Mouse (Mus musculus) limb, embryonic 14.5 days (tissue): ENCODE measurements around the gene Gm28710. TPM values are rescaled to one million over a fixed set of nuclear protein-coding genes. Genes with fewer than 3 reads are reported as not detected.

Experiments used
- ATAC-seq: fragments of 200-750 bp; cut with Nextera tagmentation; 2 replicates; pipeline ENCODE4 v1.8.0; 2017; ENCODE audit warnings: low read depth, moderate number of reproducible peaks, moderate TSS enrichment; ENCODE audit not compliant: low FRiP score
- DNase-seq: peaks from one replicate; pipeline ENCODE4 v3.0.0-alpha.2; 2015; ENCODE audit warnings: low spot score
- H3K27ac ChIP-seq: fragments of 300-500 bp; sonication (generic); replicated peaks from 2 replicates; pipeline ENCODE4 v1.5.1; 2014; ENCODE audit warnings: low read depth, mild to moderate bottlenecking, low read length, moderate library complexity, mixed read lengths
- H3K27me3 ChIP-seq: fragments of 300-500 bp; sonication (generic); 2 replicates; pipeline ENCODE4 v1.6.1; 2014; ENCODE audit warnings: low read length, mixed read lengths; ENCODE audit not compliant: control insufficient read depth, insufficient read depth
- H3K36me3 ChIP-seq: fragments of 300-500 bp; sonication (generic); 2 replicates; pipeline ENCODE4 v1.6.1; 2014; ENCODE audit warnings: mild to moderate bottlenecking, low read length, moderate library complexity, mixed read lengths; ENCODE audit not compliant: control insufficient read depth, insufficient read depth
- H3K4me1 ChIP-seq: fragments of 300-500 bp; sonication (generic); 2 replicates; pipeline ENCODE4 v1.6.1; 2014; ENCODE audit warnings: antibody characterized with exemption, low read length, mixed read lengths; ENCODE audit not compliant: control insufficient read depth, insufficient read depth
- H3K4me2 ChIP-seq: fragments of 300-500 bp; sonication (generic); replicated peaks from 2 replicates; pipeline ENCODE4 v1.6.1; 2014; ENCODE audit warnings: low read depth, mild to moderate bottlenecking, low read length, moderate library complexity; ENCODE audit not compliant: severe bottlenecking
- H3K4me3 ChIP-seq: fragments of 300-500 bp; sonication (generic); replicated peaks from 2 replicates; pipeline ENCODE4 v1.5.1; 2014; ENCODE audit warnings: low read length
- H3K9ac ChIP-seq: fragments of 300-500 bp; sonication (generic); 2 replicates; pipeline ENCODE4 v1.6.1; 2014; ENCODE audit warnings: mild to moderate bottlenecking, low read depth, low read length, moderate library complexity; ENCODE audit not compliant: severe bottlenecking
- H3K9me3 ChIP-seq: fragments of 300-500 bp; sonication (generic); 2 replicates; pipeline ENCODE4 v1.6.1; 2016; ENCODE audit warnings: low read length; ENCODE audit not compliant: control insufficient read depth
- POLR2A ChIP-seq: fragments of 200-500 bp; IDR thresholded peaks from 2 replicates; pipeline ENCODE4 v1.8.0; 2012; ENCODE audit warnings: inconsistent platforms, mild to moderate bottlenecking, moderate library complexity, borderline replicate concordance; ENCODE audit not compliant: insufficient read depth, insufficient read length; ENCODE audit errors: extremely low read depth
- WGBS: fragments of 180-500 bp; shearing (Covaris S2); extraction: QIAGEN DNeasy Blood & Tissue Kit; methylation state at CpG from one replicate; pipeline ENCODE4 v1.1.7; 2014; 5-methylcytosine and 5-hydroxymethylcytosine counted together
- polyA plus RNA-seq, 2 experiments: library from polyadenylated mRNA; depleted of rRNA in 1 of 2; stranded (reverse) in 1 of 2; unstranded in 1 of 2; fragments of >200 nt; fragmentation: Nextera tagmentation in 1 of 2; extraction: Ambion mirVana in 1 of 2; gene quantifications; 2 replicates each; pipeline versions ENCODE4 v1.2.1 to v1.2.3; 2012 to 2014

The Gm28710 gene
- polyA plus RNA-seq, 2 experiments = 0.04 TPM; not detected in 1

DNA sequence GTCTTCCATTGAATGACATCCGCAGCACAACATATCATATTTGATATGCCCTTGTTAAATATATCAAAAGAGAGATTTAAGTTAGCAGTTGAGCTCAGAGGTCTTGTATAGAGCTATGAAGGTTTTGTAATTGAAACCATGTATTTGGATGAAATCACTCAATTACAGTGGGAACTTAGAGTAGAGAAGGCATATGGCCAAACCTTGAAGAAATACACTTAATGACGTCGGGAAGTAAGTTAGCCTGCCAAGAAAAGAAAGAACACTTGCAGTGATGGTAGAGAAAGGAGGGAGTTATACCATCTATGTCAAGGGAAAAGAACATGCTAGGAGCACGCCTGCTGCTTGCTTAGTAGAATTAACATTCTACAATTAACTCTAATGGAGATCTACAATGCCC is 11.1 kb downstream of the Gm28710 start:
- Histone ChIP-seq H3K4me1 (no peaks in the 10 kb centered on the region), H3K4me2 (no peak overlapping the region), H3K27me3 (no peaks in the 10 kb centered on the region), H3K9ac (no peak overlapping the region), H3K36me3 (no peaks in the 10 kb centered on the region), H3K4me3 (no peak overlapping the region), H3K27ac (no peak overlapping the region), H3K9me3 (no peaks in the 10 kb centered on the region)
- TF ChIP-seq POLR2A = no peak
- ATAC-seq = 0 out of 2 replicates have a peak, but pooled peaks have one; percentile 37
- WGBS = 51% methylated on average over 4 of the region's 4 CpGs
- peak; percentile 72 for DNase-seq

DNA sequence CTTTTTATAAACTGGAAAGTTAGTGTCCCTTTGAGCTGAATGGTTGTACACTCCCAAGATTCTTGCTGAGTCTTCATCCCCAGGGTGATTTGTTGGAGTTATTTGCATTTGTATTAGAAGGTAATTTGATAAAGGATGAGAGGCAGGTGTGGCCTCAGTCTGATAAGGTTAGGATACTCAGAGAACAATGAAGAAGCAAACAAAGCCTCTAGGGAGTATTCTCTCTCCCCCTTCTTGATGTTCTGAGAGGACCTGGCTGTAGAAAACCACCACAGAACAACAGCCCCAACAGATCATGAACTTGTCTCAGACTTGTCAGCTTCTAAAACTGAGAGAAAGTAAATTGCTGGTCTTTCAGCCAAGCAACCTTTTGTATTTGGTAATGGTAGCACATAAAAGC is 47.4 kb downstream of the Gm28710 start:
- Histone ChIP-seq H3K4me3 (no peak overlapping the region), H3K27me3 (no peaks in the 10 kb centered on the region), H3K9me3 (no peaks in the 10 kb centered on the region), H3K27ac (no peak overlapping the region), H3K4me1 (no peaks in the 10 kb centered on the region), H3K9ac (no peak overlapping the region), H3K36me3 (no peaks in the 10 kb centered on the region), H3K4me2 (no peak overlapping the region)
- DNase-seq (no peak), ATAC-seq (no peak)
- no peak for TF ChIP-seq POLR2A

DNA sequence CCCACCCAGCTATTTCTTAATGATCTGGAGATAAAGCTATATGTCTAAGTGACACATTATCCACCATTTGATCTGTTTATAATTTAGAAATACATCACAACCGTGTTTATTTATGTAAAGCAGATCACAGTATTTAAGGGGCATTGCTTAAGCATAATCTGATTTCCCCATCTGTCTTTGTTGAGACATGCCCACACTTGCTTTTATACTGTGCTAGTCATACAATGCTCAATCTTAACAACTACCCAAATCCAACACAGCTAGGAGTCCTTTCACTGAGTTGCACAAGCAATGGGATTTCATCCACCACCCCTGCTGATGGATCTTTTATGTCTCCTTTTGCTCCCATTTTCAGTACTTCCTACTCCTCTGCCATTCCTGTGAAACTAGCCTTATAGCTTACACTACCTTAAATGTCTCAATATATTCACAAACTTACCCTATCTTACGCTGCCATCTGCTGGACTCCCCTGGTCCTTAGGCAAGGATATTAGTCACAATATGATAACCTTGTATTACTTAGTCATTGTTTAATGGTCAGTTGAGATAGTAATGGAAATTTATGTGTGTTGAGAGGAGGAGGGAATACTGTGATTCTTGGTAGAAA is 77.8 kb downstream of the Gm28710 start:
- TF ChIP-seq POLR2A = no peak
- DNase-seq (peak; percentile 72), ATAC-seq (peak; percentile 60)
- Histone ChIP-seq H3K4me3 (no peak overlapping the region), H3K4me1 (no peaks in the 10 kb centered on the region), H3K27me3 (no peaks in the 10 kb centered on the region), H3K36me3 (no peaks in the 10 kb centered on the region), H3K4me2 (no peak overlapping the region), H3K9me3 (no peaks in the 10 kb centered on the region), H3K27ac (no peak overlapping the region), H3K9ac (no peak overlapping the region)
- 54% methylated on average over 2 of the region's 2 CpGs for WGBS

- TF ChIP-seq POLR2A = no peak
- ATAC-seq = no peak
- no peak overlapping the region for H3K4me3 ChIP-seq
- peak; percentile 34 for DNase-seq
- WGBS = 7% methylated on average over 1 of the region's 1 CpGs
- no peak overlapping the region for H3K4me2 ChIP-seq
- H3K27me3 ChIP-seq = no peaks in the 10 kb centered on the region
- H3K9ac ChIP-seq = no peak overlapping the region
- no peaks in the 10 kb centered on the region for H3K4me1 ChIP-seq
- no peak overlapping the region for H3K27ac ChIP-seq
- no peaks in the 10 kb centered on the region for H3K9me3 ChIP-seq
- no peaks in the 10 kb centered on the region for H3K36me3 ChIP-seq
These were observed 102.6 kb downstream of the Gm28710 start for GRCm38 (mm10) chr5:16894161-16894560.

GRCm38 (mm10) chr5:16919791-16920190 is 128.2 kb downstream of the Gm28710 start:
- Histone ChIP-seq H3K9me3 (no peaks in the 10 kb centered on the region), H3K9ac (no peak overlapping the region), H3K27me3 (no peaks in the 10 kb centered on the region), H3K4me1 (no peaks in the 10 kb centered on the region), H3K4me3 (no peak overlapping the region), H3K36me3 (no peaks in the 10 kb centered on the region), H3K27ac (no peak overlapping the region), H3K4me2 (no peak overlapping the region)
- DNase-seq = no peak
- ATAC-seq = no peak
- WGBS = 91% methylated on average over 8 of the region's 8 CpGs
- no peak for TF ChIP-seq POLR2A

GRCm38 (mm10) chr5:16922473-16922872 is 130.9 kb downstream of the Gm28710 start:
- no peak overlapping the region for H3K4me2 ChIP-seq
- H3K9me3 ChIP-seq = no peaks in the 10 kb centered on the region
- no peaks in the 10 kb centered on the region for H3K4me1 ChIP-seq
- H3K27ac ChIP-seq = no peak overlapping the region
- DNase-seq = no peak
- H3K9ac ChIP-seq = no peak overlapping the region
- 59% methylated on average over 1 of the region's 1 CpGs for WGBS
- H3K36me3 ChIP-seq = no peaks in the 10 kb centered on the region
- TF ChIP-seq POLR2A = no peak
- no peaks in the 10 kb centered on the region for H3K27me3 ChIP-seq
- no peak for ATAC-seq
- H3K4me3 ChIP-seq = no peak overlapping the region

Other genes starting within 250 kb of the Gm28710 start
- gene Hgf, start 238.3 kb upstream of the Gm28710 start, polyA plus RNA-seq (2012; rRNA removed) = 2.6 and 3.0 TPM in 2 replicates
- 4.1 and 5.9 TPM in 2 replicates for gene Hgf, start 238.3 kb upstream of the Gm28710 start, polyA plus RNA-seq (2014; fragmentation: Nextera tagmentation; extraction: Ambion mirVana)